Mouse (Mus musculus) midbrain, postnatal 0 days (tissue): Measurements from ENCODE around the gene Atp1a4. TPM values are rescaled to one million over a fixed set of nuclear protein-coding genes. Genes with fewer than 3 reads are reported as not detected.

ENCODE experiments used
- ATAC-seq: fragments of 200-750 bp; cut with Nextera tagmentation; 2 replicates; pipeline ENCODE4 v1.8.0; 2017; ENCODE audit warnings: moderate number of reproducible peaks, mild to moderate bottlenecking, moderate TSS enrichment, moderate library complexity; ENCODE audit not compliant: low FRiP score
- DNase-seq: peaks from one replicate; pipeline ENCODE4 v3.0.0-alpha.2; 2015; ENCODE audit warnings: low spot score
- H3K27ac ChIP-seq: fragments of 300-500 bp; sonication (generic); 2 replicates; pipeline ENCODE4 v1.5.1; 2014; ENCODE audit warnings: low read depth, mild to moderate bottlenecking, low read length, mixed read lengths
- H3K27me3 ChIP-seq: fragments of 300-500 bp; sonication (generic); 2 replicates; pipeline ENCODE4 v1.6.1; 2014; ENCODE audit warnings: low read length, control low read depth, mixed read lengths; ENCODE audit not compliant: insufficient read depth
- H3K36me3 ChIP-seq: fragments of 300-500 bp; sonication (generic); 2 replicates; pipeline ENCODE4 v1.6.1; 2014; ENCODE audit warnings: low read length, control low read depth, mixed read lengths; ENCODE audit not compliant: insufficient read depth
- H3K4me1 ChIP-seq: fragments of 300-500 bp; sonication (generic); 2 replicates; pipeline ENCODE4 v1.6.1; 2014; ENCODE audit warnings: mild to moderate bottlenecking, control low read depth, antibody characterized with exemption, low read length, mixed read lengths; ENCODE audit not compliant: insufficient read depth
- H3K4me2 ChIP-seq: fragments of 300-500 bp; sonication (generic); 2 replicates; pipeline ENCODE4 v1.6.1; 2014; ENCODE audit warnings: low read depth, mild to moderate bottlenecking, low read length, mixed read lengths; ENCODE audit not compliant: poor library complexity, severe bottlenecking
- H3K4me3 ChIP-seq: fragments of 300-500 bp; sonication (generic); 2 replicates; pipeline ENCODE4 v1.5.1; 2014; ENCODE audit warnings: low read depth, mild to moderate bottlenecking, low read length, moderate library complexity
- H3K9ac ChIP-seq: fragments of 300-500 bp; sonication (generic); replicated peaks from 2 replicates; pipeline ENCODE4 v1.6.1; 2014; ENCODE audit warnings: mild to moderate bottlenecking, low read length, moderate library complexity, mixed read lengths; ENCODE audit not compliant: poor library complexity, severe bottlenecking
- H3K9me3 ChIP-seq: fragments of 300-500 bp; sonication (generic); 2 replicates; pipeline ENCODE4 v1.6.1; 2016; ENCODE audit warnings: low read length, control low read depth
- CTCF ChIP-seq: IDR thresholded peaks from 2 replicates; pipeline ENCODE4 v1.5.1; 2016; ENCODE audit warnings: antibody characterized with exemption, mild to moderate bottlenecking
- WGBS: fragments of 180-500 bp; shearing (Covaris S2); extraction: QIAGEN DNeasy Blood & Tissue Kit; methylation state at CpG from one replicate; pipeline ENCODE4 v1.1.7; 2014; 5-methylcytosine and 5-hydroxymethylcytosine counted together
- polyA plus RNA-seq: library from polyadenylated mRNA; unstranded; fragments of >200 nt; fragmentation: Nextera tagmentation; extraction: Ambion mirVana; gene quantifications from 2 replicates; pipeline ENCODE4 v1.2.1, GENCODE M21; 2015
- total RNA-seq: library from RNA; depleted of rRNA; stranded (reverse); fragments of >200 nt; gene quantifications from 2 replicates; pipeline ENCODE4 v1.2.3, GENCODE M21; 2014

Atp1a4 gene
- total and polyA plus RNA-seq, 2 experiments from 2014 or later: 0.05 TPM; not detected in 1

GRCm38 (mm10) chr1:172220414-172220813 lies 37.8 kb downstream of the Atp1a4 start:
- H3K36me3 ChIP-seq: no peaks in the 10 kb centered on the region
- no peaks in the 10 kb centered on the region for H3K27me3 ChIP-seq
- H3K4me1 ChIP-seq: peaks cover 15% of the 10 kb centered on the region
- H3K27ac ChIP-seq: no peak overlapping the region; the same call in 1 of the 2 replicates
- ATAC-seq (peak; percentile 21; the same call in 1 of the 2 replicates), DNase-seq (peak; percentile 88)
- 29% methylated on average over 10 of the region's 10 CpGs for WGBS
- no peak overlapping the region for H3K9ac ChIP-seq
- no peaks in the 10 kb centered on the region for H3K9me3 ChIP-seq
- no peak overlapping the region for H3K4me2 ChIP-seq
- H3K4me3 ChIP-seq: no peak overlapping the region
- no peak for TF ChIP-seq CTCF

- no peaks in the 10 kb centered on the region for H3K9me3 ChIP-seq
- DNase-seq (no peak), ATAC-seq (no peak)
- H3K4me2 ChIP-seq: no peak within 1 kb of the TSS
- 77% methylated on average over 19 of the region's 19 CpGs for WGBS
- H3K27me3 ChIP-seq: no peaks in the 10 kb centered on the region
- no peak for TF ChIP-seq CTCF
- H3K4me3 ChIP-seq: no peak within 1 kb of the TSS
- H3K9ac ChIP-seq: no peak within 1 kb of the TSS
- H3K4me1 ChIP-seq: peaks cover 15% of the 10 kb centered on the region
- H3K36me3 ChIP-seq: no peaks in the 10 kb centered on the region
- H3K27ac ChIP-seq: no peak within 1 kb of the TSS; the same call in 1 of the 2 replicates
Observed at GRCm38 (mm10) chr1:172219451-172220406, 38.5 kb downstream of the Atp1a4 start, which contains the start of gene Casq1. Gene Casq1, minus strand, starts transcription at chr1:172219868.

- no peak overlapping the region; the same call in 1 of the 2 replicates for H3K9ac ChIP-seq
- no peak overlapping the region for H3K4me2 ChIP-seq
- H3K4me1 ChIP-seq: peaks cover 15% of the 10 kb centered on the region
- no peaks in the 10 kb centered on the region for H3K9me3 ChIP-seq
- no peak for TF ChIP-seq CTCF
- H3K27me3 ChIP-seq: no peaks in the 10 kb centered on the region
- ATAC-seq: no peak
- no peak overlapping the region; the same call in 1 of the 2 replicates for H3K27ac ChIP-seq
- 53% methylated on average over 15 of the region's 15 CpGs for WGBS
- DNase-seq: no peak
- no peaks in the 10 kb centered on the region for H3K36me3 ChIP-seq
- no peak overlapping the region for H3K4me3 ChIP-seq
Observed at GRCm38 (mm10) chr1:172218164-172218910, 39.9 kb downstream of the Atp1a4 start.

GRCm38 (mm10) chr1:172217148-172217547 lies 41.1 kb downstream of the Atp1a4 start:
- peak overlapping the region; percentile 55 for H3K27ac ChIP-seq
- ATAC-seq: peak; percentile 57
- H3K4me1 ChIP-seq: peaks cover 15% of the 10 kb centered on the region
- peak overlapping the region; percentile 40 for H3K4me2 ChIP-seq
- H3K4me3 ChIP-seq: peak overlapping the region; percentile 6; the same call in 1 of the 2 replicates
- peak; percentile 96 for TF ChIP-seq CTCF
- WGBS: 0% methylated on average over 5 of the region's 5 CpGs
- H3K9me3 ChIP-seq: no peaks in the 10 kb centered on the region
- DNase-seq: peak; percentile 92
- H3K9ac ChIP-seq: no peak overlapping the region
- H3K36me3 ChIP-seq: no peaks in the 10 kb centered on the region
- no peaks in the 10 kb centered on the region for H3K27me3 ChIP-seq

GRCm38 (mm10) chr1:172214748-172215147 lies 43.5 kb downstream of the Atp1a4 start:
- H3K27ac ChIP-seq: no peak overlapping the region
- no peak overlapping the region for H3K9ac ChIP-seq
- no peak overlapping the region for H3K4me2 ChIP-seq
- no peak for TF ChIP-seq CTCF
- no peak overlapping the region for H3K4me3 ChIP-seq
- DNase-seq (no peak), ATAC-seq (no peak)
- no peaks in the 10 kb centered on the region for H3K36me3 ChIP-seq
- peaks cover 13% of the 10 kb centered on the region for H3K4me1 ChIP-seq
- no peaks in the 10 kb centered on the region for H3K27me3 ChIP-seq
- no peaks in the 10 kb centered on the region for H3K9me3 ChIP-seq
- 70% methylated on average over 3 of the region's 3 CpGs for WGBS
